Mouse (Mus musculus): ENCODE results near the gene Uchl1. TPM values are rescaled to one million over a fixed set of nuclear protein-coding genes. Genes with fewer than 3 reads are reported as not detected.

Gene Uchl1
- polyA plus RNA-seq, 1 experiment = 904 TPM

GRCm38 (mm10) chr5:66723626-66724025 lies 47.7 kb downstream of the Uchl1 start:
- 95% methylated on average over 3 of the region's 3 CpGs for WGBS
- TF ChIP-seq POLR2A (IDR thresholded peaks at IDR 0.05; ENCODE audit: borderline replicate concordance, insufficient read depth, low read length) = no peak
- no peak for TF ChIP-seq CTCF (IDR thresholded peaks at IDR 0.05; ENCODE audit: borderline replicate concordance, insufficient read depth, low read depth, low read length)
- no peak overlapping the region for H3K27ac ChIP-seq (ENCODE audit: insufficient read depth, low read length)

DNA sequence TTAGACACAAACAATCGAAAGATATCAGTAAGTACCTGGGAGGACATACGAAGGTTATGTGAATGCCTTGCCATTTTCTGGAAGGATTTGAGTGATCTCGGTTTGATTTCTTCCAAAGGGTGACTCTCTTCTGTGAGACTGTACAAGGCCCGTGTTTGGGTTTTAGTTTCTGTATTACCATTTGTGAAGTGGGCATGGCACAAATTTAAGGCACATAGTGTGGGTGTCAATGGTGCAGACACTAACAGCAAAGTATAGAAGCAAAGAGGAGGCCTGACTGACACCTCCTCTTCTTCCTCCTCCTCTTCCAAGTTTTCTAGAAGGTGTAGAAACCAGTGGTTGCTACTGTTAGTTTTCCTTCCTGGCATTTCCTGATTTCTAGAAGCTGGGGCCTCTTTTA lies 53.4 kb downstream of the Uchl1 start:
- DNase-seq = no peak
- H3K4me1 ChIP-seq (ENCODE audit: control insufficient read depth, insufficient read depth, low read length) = no peaks in the 10 kb centered on the region
- 90% methylated on average over 4 of the region's 4 CpGs for WGBS
- no peak overlapping the region for H3K4me3 ChIP-seq (replicated peaks; ENCODE audit: insufficient read depth, low read depth, low read length)
- H3K27me3 ChIP-seq (ENCODE audit: control insufficient read depth, insufficient read depth, low read length) = no peaks in the 10 kb centered on the region
- H3K27ac ChIP-seq (ENCODE audit: insufficient read depth, low read length) = no peak overlapping the region
- TF ChIP-seq POLR2A (IDR thresholded peaks at IDR 0.05; ENCODE audit: borderline replicate concordance, insufficient read depth, low read length) (no peak), CTCF (IDR thresholded peaks at IDR 0.05; ENCODE audit: borderline replicate concordance, insufficient read depth, low read depth, low read length) (no peak)

More at GRCm38 (mm10) chr5:66723626-66724025, 47.7 kb downstream of the Uchl1 start:
- Histone ChIP-seq H3K4me1 (ENCODE audit: control insufficient read depth, insufficient read depth, low read length) (no peaks in the 10 kb centered on the region), H3K4me3 (replicated peaks; ENCODE audit: insufficient read depth, low read depth, low read length) (no peak overlapping the region), H3K27me3 (ENCODE audit: control insufficient read depth, insufficient read depth, low read length) (no peaks in the 10 kb centered on the region)
- no peak for DNase-seq

DNA sequence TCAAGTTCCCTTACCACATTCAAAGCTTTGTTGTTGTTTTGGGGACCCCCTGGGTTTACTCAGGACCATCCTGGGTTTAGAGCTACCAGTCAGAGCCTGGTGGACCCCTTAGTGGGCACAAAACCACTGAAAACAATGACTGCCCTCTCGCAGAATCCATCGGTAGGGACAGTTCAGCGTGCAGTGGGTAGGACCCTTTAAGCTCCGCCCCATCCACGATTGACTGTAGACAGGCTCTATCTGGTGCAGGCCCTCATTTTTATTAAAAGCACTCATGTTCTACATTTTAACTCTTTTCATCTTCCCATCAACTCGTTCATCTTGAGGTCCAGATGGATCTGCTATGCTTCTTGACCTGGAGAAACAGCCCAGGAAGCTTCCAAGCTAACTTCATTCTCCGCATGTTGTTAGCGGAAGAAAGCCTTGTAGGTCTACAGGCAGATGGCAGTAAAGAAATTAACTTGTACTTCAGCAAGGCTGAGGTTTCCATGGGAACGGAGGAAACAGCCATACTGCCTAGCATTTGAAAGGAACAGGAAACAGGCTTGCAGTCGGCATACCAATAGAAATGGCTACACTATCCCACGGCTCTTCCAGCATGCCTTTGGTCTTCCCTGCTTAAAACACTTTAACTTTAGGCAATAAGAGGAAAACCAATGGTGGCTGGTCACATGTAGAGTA lies 54.9 kb downstream of the Uchl1 start:
- TF ChIP-seq POLR2A (IDR thresholded peaks at IDR 0.05; ENCODE audit: borderline replicate concordance, insufficient read depth, low read length) = no peak
- no peak for TF ChIP-seq CTCF (IDR thresholded peaks at IDR 0.05; ENCODE audit: borderline replicate concordance, insufficient read depth, low read depth, low read length)
- 23% methylated on average over 11 of the region's 11 CpGs for WGBS
- H3K27me3 ChIP-seq (ENCODE audit: control insufficient read depth, insufficient read depth, low read length) = no peaks in the 10 kb centered on the region
- no peaks in the 10 kb centered on the region for H3K4me1 ChIP-seq (ENCODE audit: control insufficient read depth, insufficient read depth, low read length)
- no peak overlapping the region for H3K4me3 ChIP-seq (replicated peaks; ENCODE audit: insufficient read depth, low read depth, low read length)
- no peak overlapping the region for H3K27ac ChIP-seq (ENCODE audit: insufficient read depth, low read length)
- peak in 1 of 2 experiments; percentile 59 for DNase-seq

- H3K4me3 ChIP-seq (replicated peaks; ENCODE audit: insufficient read depth, low read depth, low read length) = no peak overlapping the region
- H3K4me1 ChIP-seq (ENCODE audit: control insufficient read depth, insufficient read depth, low read length) = no peaks in the 10 kb centered on the region
- H3K27me3 ChIP-seq (ENCODE audit: control insufficient read depth, insufficient read depth, low read length) = no peaks in the 10 kb centered on the region
- TF ChIP-seq CTCF (IDR thresholded peaks at IDR 0.05; ENCODE audit: borderline replicate concordance, insufficient read depth, low read depth, low read length) = no peak
- no peak for TF ChIP-seq POLR2A (IDR thresholded peaks at IDR 0.05; ENCODE audit: borderline replicate concordance, insufficient read depth, low read length)
- 72% methylated on average over 1 of the region's 1 CpGs for WGBS
- H3K27ac ChIP-seq (ENCODE audit: insufficient read depth, low read length) = no peak overlapping the region
- no peak for DNase-seq
These were observed 55.4 kb downstream of the Uchl1 start for GRCm38 (mm10) chr5:66731302-66731697.

- no peak for DNase-seq
- Histone ChIP-seq H3K4me3 (replicated peaks; ENCODE audit: insufficient read depth, low read depth, low read length) (no peak overlapping the region), H3K27ac (ENCODE audit: insufficient read depth, low read length) (no peak overlapping the region), H3K27me3 (ENCODE audit: control insufficient read depth, insufficient read depth, low read length) (no peaks in the 10 kb centered on the region), H3K4me1 (ENCODE audit: control insufficient read depth, insufficient read depth, low read length) (no peaks in the 10 kb centered on the region)
- TF ChIP-seq POLR2A (IDR thresholded peaks at IDR 0.05; ENCODE audit: borderline replicate concordance, insufficient read depth, low read length) (no peak), CTCF (IDR thresholded peaks at IDR 0.05; ENCODE audit: borderline replicate concordance, insufficient read depth, low read depth, low read length) (no peak)
- WGBS = 97% methylated on average over 1 of the region's 1 CpGs
These were observed 57.7 kb downstream of the Uchl1 start for GRCm38 (mm10) chr5:66733556-66733955.

Other genes with a start within 250 kb of the Uchl1 start
- gene Apbb2, start 57.3 kb upstream of the Uchl1 start, polyA plus RNA-seq (2012; rRNA removed) = 34.7 and 36.1 TPM in 2 replicates
- 66.2 and 68.1 TPM in 2 replicates for gene Limch1, start 69.7 kb downstream of the Uchl1 start, polyA plus RNA-seq (2012; rRNA removed)

Data from cerebellum, adult 2 months (tissue).